In genomic region chr7:35989456-35989855, GRCm38 (mm10) we compare ENCODE assay signal across 12 mouse cellular contexts.
DNase-seq lines count a peak whose midpoint lies in the region; ATAC-seq and TF ChIP-seq lines count a peak whose summit lies in the region.
"Had no signal": no experiment of that assay in that cellular context is flagged by ENCODE, and none has a peak within 500 bp of the region (broad histone marks: within the 10 kb centered on the region; RNA-seq: fewer than 3 reads in every experiment).

No protein-coding gene starts in this region.

- no peak overlapping the region for H3K9ac ChIP-seq in hindbrain, embryonic 15.5 days
- no peak overlapping the region for H3K9ac ChIP-seq in hindbrain, embryonic 14.5 days
- H3K9ac ChIP-seq in midbrain, postnatal 0 days (replicated peaks; ENCODE audit: low read length, poor library complexity, severe bottlenecking): no peak overlapping the region
- no peak overlapping the region for H3K9ac ChIP-seq in midbrain, embryonic 15.5 days
- no peak overlapping the region for H3K9ac ChIP-seq in neural tube, embryonic 15.5 days (replicated peaks)
- H3K9ac ChIP-seq: lung, embryonic 14.5 days had no signal

- no peak overlapping the region for H3K27ac ChIP-seq in hindbrain, embryonic 15.5 days (replicated peaks)
- H3K27ac ChIP-seq in hindbrain, embryonic 14.5 days: no peak overlapping the region
- no peak overlapping the region for H3K27ac ChIP-seq in midbrain, postnatal 0 days (ENCODE audit: low read depth, low read length)
- no peak overlapping the region for H3K27ac ChIP-seq in midbrain, embryonic 15.5 days
- H3K27ac ChIP-seq in limb, embryonic 10.5 days: peak overlapping the region; percentile 26; the same call in 1 of the 2 replicates
- H3K27ac ChIP-seq in neural tube, embryonic 15.5 days (replicated peaks): no peak overlapping the region
- H3K27ac ChIP-seq: left cerebral cortex, adult 2 months had no signal

- no peak overlapping the region for H3K4me3 ChIP-seq in hindbrain, embryonic 15.5 days
- H3K4me3 ChIP-seq in hindbrain, embryonic 14.5 days (replicated peaks; ENCODE audit: low read length): no peak overlapping the region
- H3K4me3 ChIP-seq in midbrain, postnatal 0 days (ENCODE audit: low read depth, low read length): no peak overlapping the region
- no peak overlapping the region for H3K4me3 ChIP-seq in midbrain, embryonic 15.5 days
- no peak overlapping the region for H3K4me3 ChIP-seq in limb, embryonic 10.5 days
- no peak overlapping the region for H3K4me3 ChIP-seq in neural tube, embryonic 15.5 days (replicated peaks)
- H3K4me3 ChIP-seq: left cerebral cortex, adult 2 months had no signal

- 73% methylated on average over 8 of the region's 8 CpGs for WGBS in hindbrain, embryonic 15.5 days
- WGBS in hindbrain, embryonic 14.5 days: 79% methylated on average over 8 of the region's 8 CpGs
- WGBS in midbrain, postnatal 0 days: 85% methylated on average over 8 of the region's 8 CpGs
- 87% methylated on average over 8 of the region's 8 CpGs for WGBS in midbrain, embryonic 15.5 days
- 33% methylated on average over 8 of the region's 8 CpGs for WGBS in limb, embryonic 10.5 days
- 32% methylated on average over 8 of the region's 8 CpGs for WGBS in neural tube, embryonic 15.5 days

- no peak overlapping the region for H3K4me2 ChIP-seq in hindbrain, embryonic 15.5 days
- no peak overlapping the region for H3K4me2 ChIP-seq in hindbrain, embryonic 14.5 days (replicated peaks)
- H3K4me2 ChIP-seq in midbrain, postnatal 0 days (ENCODE audit: low read depth, low read length, poor library complexity, severe bottlenecking): no peak overlapping the region
- H3K4me2 ChIP-seq in midbrain, embryonic 15.5 days: no peak overlapping the region
- no peak overlapping the region for H3K4me2 ChIP-seq in neural tube, embryonic 15.5 days
- H3K4me2 ChIP-seq: lung, embryonic 14.5 days had no signal

- peak; percentile 61; the same call in 1 of the 2 replicates for ATAC-seq in hindbrain, embryonic 15.5 days (ENCODE audit: low FRiP score, low read depth)
- ATAC-seq in hindbrain, embryonic 14.5 days (ENCODE audit: low FRiP score): no peak
- no peak for ATAC-seq in midbrain, postnatal 0 days (ENCODE audit: low FRiP score)
- no peak for ATAC-seq in midbrain, embryonic 15.5 days (replicated peaks)
- peak; percentile 81 for ATAC-seq in neural tube, embryonic 15.5 days (ENCODE audit: low FRiP score)

- H3K36me3 ChIP-seq in hindbrain, embryonic 15.5 days: no peaks in the 10 kb centered on the region
- no peaks in the 10 kb centered on the region for H3K36me3 ChIP-seq in hindbrain, embryonic 14.5 days (replicated peaks; ENCODE audit: control insufficient read depth, insufficient read depth)
- no peaks in the 10 kb centered on the region for H3K36me3 ChIP-seq in midbrain, postnatal 0 days (ENCODE audit: insufficient read depth, low read length)
- H3K36me3 ChIP-seq in midbrain, embryonic 15.5 days (replicated peaks): no peaks in the 10 kb centered on the region
- no peaks in the 10 kb centered on the region for H3K36me3 ChIP-seq in limb, embryonic 10.5 days
- H3K36me3 ChIP-seq in neural tube, embryonic 15.5 days: no peaks in the 10 kb centered on the region

- no peak for TF ChIP-seq CTCF in midbrain, postnatal 0 days (IDR thresholded peaks at IDR 0.05)

- H3K4me1 ChIP-seq in hindbrain, embryonic 15.5 days (replicated peaks): no peaks in the 10 kb centered on the region
- H3K4me1 ChIP-seq in hindbrain, embryonic 14.5 days (replicated peaks; ENCODE audit: control insufficient read depth, insufficient read depth, low read length): no peaks in the 10 kb centered on the region
- H3K4me1 ChIP-seq in midbrain, postnatal 0 days (ENCODE audit: insufficient read depth, low read length): no peaks in the 10 kb centered on the region
- no peaks in the 10 kb centered on the region for H3K4me1 ChIP-seq in midbrain, embryonic 15.5 days
- peaks cover 43% of the 10 kb centered on the region for H3K4me1 ChIP-seq in limb, embryonic 10.5 days
- H3K4me1 ChIP-seq in neural tube, embryonic 15.5 days: peaks cover 10% of the 10 kb centered on the region; the same call in 1 of the 2 replicates

- no peaks in the 10 kb centered on the region for H3K9me3 ChIP-seq in hindbrain, embryonic 15.5 days
- no peaks in the 10 kb centered on the region for H3K9me3 ChIP-seq in hindbrain, embryonic 14.5 days (ENCODE audit: control insufficient read depth, low read length)
- H3K9me3 ChIP-seq in midbrain, postnatal 0 days (ENCODE audit: low read length): no peaks in the 10 kb centered on the region
- H3K9me3 ChIP-seq in midbrain, embryonic 15.5 days: no peaks in the 10 kb centered on the region
- no peaks in the 10 kb centered on the region for H3K9me3 ChIP-seq in limb, embryonic 10.5 days (replicated peaks)
- no peaks in the 10 kb centered on the region for H3K9me3 ChIP-seq in neural tube, embryonic 15.5 days (replicated peaks)

- DNase-seq in hindbrain, embryonic 14.5 days (ENCODE audit: low spot score): no peak
- peak; percentile 38 for DNase-seq in midbrain, postnatal 0 days (ENCODE audit: low spot score)
- peak; percentile 51 for DNase-seq in limb, embryonic 10.5 days (ENCODE audit: low spot score)
- DNase-seq in layer of hippocampus, postnatal 25 days (ENCODE audit: extremely low spot score in 1 of 2, low spot score in 1 of 2): no peak
- DNase-seq: cerebellum, adult 11 months; thymus, postnatal 4 days had no signal

- no peaks in the 10 kb centered on the region for H3K27me3 ChIP-seq in hindbrain, embryonic 15.5 days
- H3K27me3 ChIP-seq in hindbrain, embryonic 14.5 days (ENCODE audit: control insufficient read depth, insufficient read depth, low read length): no peaks in the 10 kb centered on the region
- H3K27me3 ChIP-seq in midbrain, postnatal 0 days (ENCODE audit: insufficient read depth, low read length): no peaks in the 10 kb centered on the region
- no peaks in the 10 kb centered on the region for H3K27me3 ChIP-seq in midbrain, embryonic 15.5 days (replicated peaks)
- H3K27me3 ChIP-seq in limb, embryonic 10.5 days (ENCODE audit: low read depth, poor library complexity, severe bottlenecking): no peaks in the 10 kb centered on the region
- no peaks in the 10 kb centered on the region for H3K27me3 ChIP-seq in neural tube, embryonic 15.5 days (replicated peaks)
- H3K27me3 ChIP-seq: CH12.LX had no signal

Comparison
In these comparisons a context has a peak if more than half of its experiments do, and no peak if none do; other contexts are left out.
1. ATAC-seq: peak in hindbrain, embryonic 15.5 days (single experiment) and neural tube, embryonic 15.5 days (single experiment); none in hindbrain, embryonic 14.5 days (single experiment), midbrain, postnatal 0 days (single experiment) and midbrain, embryonic 15.5 days (single experiment).
2. DNase-seq: peak in midbrain, postnatal 0 days (single experiment) and limb, embryonic 10.5 days (single experiment); none in hindbrain, embryonic 14.5 days (single experiment) and layer of hippocampus, postnatal 25 days (0 of 2).